ENCODE assay signal across 8 mouse cellular contexts in the genomic region with DNA sequence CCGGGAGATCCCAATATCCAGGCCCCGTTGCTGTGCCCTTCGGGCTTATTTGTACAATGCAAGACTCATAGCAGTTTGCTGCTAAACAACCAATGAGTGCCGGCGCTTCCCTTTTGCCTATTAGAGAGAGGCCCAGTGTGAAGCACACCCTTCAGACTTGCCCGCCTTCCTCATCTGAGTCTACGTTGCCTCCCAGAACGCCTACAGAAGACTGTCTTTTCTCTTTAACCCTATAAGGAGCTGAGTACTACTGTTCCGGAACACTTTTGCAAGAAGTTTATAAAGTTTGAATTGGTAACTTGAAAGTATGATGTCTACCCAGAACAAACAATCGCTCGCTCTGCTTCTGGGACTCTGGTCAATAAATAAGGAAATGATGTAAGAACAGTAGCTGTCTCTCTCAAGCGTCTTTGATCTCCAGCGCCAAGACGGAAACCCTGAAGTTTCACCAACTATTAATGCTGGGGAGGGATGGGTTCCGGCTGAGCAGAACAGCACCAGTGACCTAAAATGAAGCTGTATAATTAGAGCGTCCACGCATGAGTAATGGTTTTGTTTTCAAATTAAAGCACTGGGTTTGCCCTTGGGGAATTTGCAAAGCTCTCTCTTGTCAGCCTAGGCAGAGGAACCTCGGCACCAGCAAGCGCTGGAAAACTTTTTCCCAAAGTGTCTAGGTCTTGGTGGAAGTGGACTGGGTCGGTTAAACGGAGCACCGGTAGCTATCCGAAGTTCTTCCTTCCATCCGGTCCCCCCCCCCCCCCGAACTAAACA. TPM values are rescaled to one million over a fixed set of nuclear protein-coding genes. Genes with fewer than 3 reads are reported as not detected.
DNase-seq lines count a peak whose midpoint lies in the region; ATAC-seq and TF ChIP-seq lines count a peak whose summit lies in the region.

No protein-coding gene starts in this region.

- TF ChIP-seq POLR2A in lung, adult 2 months (IDR thresholded peaks at IDR 0.05; ENCODE audit: borderline replicate concordance, extremely low read depth, low read depth, low read length) = peak; percentile 16; the same call in 1 of the 2 replicates

- no peaks in the 10 kb centered on the region for H3K36me3 ChIP-seq in neural tube, embryonic 14.5 days (ENCODE audit: control insufficient read depth, insufficient read depth, low read length)

- H3K4me1 ChIP-seq in lung, adult 2 months (ENCODE audit: control insufficient read depth, insufficient read depth, low read length) = peaks cover 9% of the 10 kb centered on the region; the same call in 1 of the 2 replicates
- H3K4me1 ChIP-seq in neural tube, embryonic 14.5 days (ENCODE audit: control insufficient read depth, insufficient read depth, low read length) = no peaks in the 10 kb centered on the region

- DNase-seq in right cerebral cortex, adult 2 months (ENCODE audit: low spot score in 2 of 2) = peak; percentile 10 to 12
- DNase-seq in right cerebral cortex, postnatal 36 days (ENCODE audit: low spot score in 2 of 2) = no peak
- peak; percentile 80 for DNase-seq in embryo, embryonic 10.5 days (ENCODE audit: low spot score)
- DNase-seq in heart, adult 18-20 months = peak; percentile 81 to 82
- DNase-seq in kidney, adult 11 months = peak; percentile 45
- peak; percentile 58 for DNase-seq in lung, adult 2 months
- DNase-seq in thymus, postnatal 10 days (ENCODE audit: low spot score in 2 of 2) = peak; percentile 30 to 39

- no peaks in the 10 kb centered on the region for H3K9me3 ChIP-seq in neural tube, embryonic 14.5 days (ENCODE audit: control insufficient read depth, low read length)

- H3K27me3 ChIP-seq in neural tube, embryonic 14.5 days (ENCODE audit: control insufficient read depth, insufficient read depth, low read length) = 0 out of 2 replicates have a peak, but pooled peaks cover 4% of the 10 kb centered on the region

- H3K4me2 ChIP-seq in neural tube, embryonic 14.5 days (ENCODE audit: low read depth, low read length) = peak overlapping the region; percentile 95

- TF ChIP-seq CTCF in lung, adult 2 months (IDR thresholded peaks at IDR 0.05; ENCODE audit: insufficient read depth, low read length) = no peak

- H3K4me3 ChIP-seq in lung, adult 2 months (replicated peaks; ENCODE audit: extremely low read depth, low read depth, low read length) = peak overlapping the region; percentile 83
- peak overlapping the region; percentile 53 for H3K4me3 ChIP-seq in neural tube, embryonic 14.5 days (ENCODE audit: low read depth, low read length)

- peak; percentile 56; the same call in 1 of the 2 replicates for ATAC-seq in neural tube, embryonic 14.5 days (ENCODE audit: low read depth)

- peak overlapping the region; percentile 48 for H3K9ac ChIP-seq in neural tube, embryonic 14.5 days (replicated peaks; ENCODE audit: low read depth, low read length)

- WGBS in lung, adult 2 months = under 1% methylated on average over 23 of the region's 25 CpGs
- 5% methylated on average over 25 of the region's 25 CpGs for WGBS in neural tube, embryonic 14.5 days

- H3K27ac ChIP-seq in neural tube, embryonic 14.5 days (ENCODE audit: low read depth, low read length) = peak overlapping the region; percentile 48; the same call in 1 of the 2 replicates

RNA-seq across cellular contexts. Expression of a gene that starts 0.7 kb away (rescaled TPM):
- 10 to 100 TPM; 16.7 to 17.6 TPM for total RNA-seq in heart, adult 18-20 months (2021)
- 26.4 and 38.2 TPM in 2 replicates for polyA plus RNA-seq in lung, adult 2 months (2012; rRNA removed)
- polyA plus RNA-seq in neural tube, embryonic 14.5 days (2014; fragmentation: Nextera tagmentation; extraction: Ambion mirVana) = 32.9 and 34.0 TPM in 2 replicates

RNA-seq across cellular contexts. Expression of a gene that starts 41.4 kb away (rescaled TPM):
- 10 to 100 TPM; 20.6 to 29.0 TPM for total RNA-seq in heart, adult 18-20 months (2021)
- polyA plus RNA-seq in lung, adult 2 months (2012; rRNA removed) = 28.2 and 39.8 TPM in 2 replicates
- 2.7 and 5.8 TPM in 2 replicates for polyA plus RNA-seq in neural tube, embryonic 14.5 days (2014; fragmentation: Nextera tagmentation; extraction: Ambion mirVana)

Comparison
In these comparisons a context has a peak if more than half of its experiments do, and no peak if none do; other contexts are left out.
1. DNase-seq: peak in right cerebral cortex, adult 2 months (2 of 2), embryo, embryonic 10.5 days (single experiment), heart, adult 18-20 months (2 of 2), kidney, adult 11 months (single experiment), lung, adult 2 months (single experiment) and thymus, postnatal 10 days (2 of 2); none in right cerebral cortex, postnatal 36 days (0 of 2).